Mouse (Mus musculus): ENCODE measurements around the gene Sncb. TPM values are rescaled to one million over a fixed set of nuclear protein-coding genes. Genes with fewer than 3 reads are reported as not detected.

The Sncb gene
- polyA plus RNA-seq, 1 experiment = 73.6 TPM

- TF ChIP-seq POLR2A (IDR thresholded peaks at IDR 0.05; ENCODE audit: borderline replicate concordance, extremely low read depth, insufficient read depth, insufficient read length, poor library complexity, severe bottlenecking) (no peak), CTCF (IDR thresholded peaks at IDR 0.05; ENCODE audit: borderline replicate concordance, extremely low read depth, insufficient read depth, insufficient read length) (no peak)
- peak; percentile 54 for DNase-seq (ENCODE audit: low read depth)
These were observed 11.1 kb downstream of the Sncb start for GRCm38 (mm10) chr13:54755201-54755830.

GRCm38 (mm10) chr13:54754169-54755080 is 12.0 kb downstream of the Sncb start:
- DNase-seq (ENCODE audit: low read depth) = peak; percentile 45
- no peak for TF ChIP-seq POLR2A (IDR thresholded peaks at IDR 0.05; ENCODE audit: borderline replicate concordance, extremely low read depth, insufficient read depth, insufficient read length, poor library complexity, severe bottlenecking)
- TF ChIP-seq CTCF (IDR thresholded peaks at IDR 0.05; ENCODE audit: borderline replicate concordance, extremely low read depth, insufficient read depth, insufficient read length) = no peak

- TF ChIP-seq POLR2A (IDR thresholded peaks at IDR 0.05; ENCODE audit: borderline replicate concordance, extremely low read depth, insufficient read depth, insufficient read length, poor library complexity, severe bottlenecking) (no peak), CTCF (IDR thresholded peaks at IDR 0.05; ENCODE audit: borderline replicate concordance, extremely low read depth, insufficient read depth, insufficient read length) (no peak)
- no peak for DNase-seq (ENCODE audit: low read depth)
These were observed 12.7 kb downstream of the Sncb start for GRCm38 (mm10) chr13:54753733-54754132.

- TF ChIP-seq POLR2A (IDR thresholded peaks at IDR 0.05; ENCODE audit: borderline replicate concordance, extremely low read depth, insufficient read depth, insufficient read length, poor library complexity, severe bottlenecking) (no peak), CTCF (IDR thresholded peaks at IDR 0.05; ENCODE audit: borderline replicate concordance, extremely low read depth, insufficient read depth, insufficient read length) (no peak)
- peak; percentile 49 for DNase-seq (ENCODE audit: low read depth)
These were observed 13.7 kb downstream of the Sncb start for GRCm38 (mm10) chr13:54752656-54753055.

- no peak for DNase-seq (ENCODE audit: low read depth)
- TF ChIP-seq CTCF (IDR thresholded peaks at IDR 0.05; ENCODE audit: borderline replicate concordance, extremely low read depth, insufficient read depth, insufficient read length) (no peak), POLR2A (IDR thresholded peaks at IDR 0.05; ENCODE audit: borderline replicate concordance, extremely low read depth, insufficient read depth, insufficient read length, poor library complexity, severe bottlenecking) (no peak)
These were observed 15.7 kb downstream of the Sncb start for GRCm38 (mm10) chr13:54750699-54751098.

- TF ChIP-seq POLR2A (IDR thresholded peaks at IDR 0.05; ENCODE audit: borderline replicate concordance, extremely low read depth, insufficient read depth, insufficient read length, poor library complexity, severe bottlenecking) (peak; percentile 32; the same call in 1 of the 2 replicates), CTCF (IDR thresholded peaks at IDR 0.05; ENCODE audit: borderline replicate concordance, extremely low read depth, insufficient read depth, insufficient read length) (no peak)
- no peak for DNase-seq (ENCODE audit: low read depth)
These were observed 16.5 kb downstream of the Sncb start, which contains the start of gene Gprin1 for GRCm38 (mm10) chr13:54749864-54750411. Gprin1 (minus strand) TSS chr13:54749874.

GRCm38 (mm10) chr13:54749061-54749863 is 17.1 kb downstream of the Sncb start:
- peak; percentile 90 for DNase-seq (ENCODE audit: low read depth)
- TF ChIP-seq POLR2A (IDR thresholded peaks at IDR 0.05; ENCODE audit: borderline replicate concordance, extremely low read depth, insufficient read depth, insufficient read length, poor library complexity, severe bottlenecking) (peak; percentile 86; the same call in 1 of the 2 replicates), CTCF (IDR thresholded peaks at IDR 0.05; ENCODE audit: borderline replicate concordance, extremely low read depth, insufficient read depth, insufficient read length) (no peak)

GRCm38 (mm10) chr13:54748721-54749060 is 17.7 kb downstream of the Sncb start:
- TF ChIP-seq POLR2A (IDR thresholded peaks at IDR 0.05; ENCODE audit: borderline replicate concordance, extremely low read depth, insufficient read depth, insufficient read length, poor library complexity, severe bottlenecking) = no peak
- TF ChIP-seq CTCF (IDR thresholded peaks at IDR 0.05; ENCODE audit: borderline replicate concordance, extremely low read depth, insufficient read depth, insufficient read length) = no peak
- peak; percentile 42 for DNase-seq (ENCODE audit: low read depth)

GRCm38 (mm10) chr13:54748190-54748589 is 18.2 kb downstream of the Sncb start:
- no peak for DNase-seq (ENCODE audit: low read depth)

GRCm38 (mm10) chr13:54746896-54747295 is 19.5 kb downstream of the Sncb start:
- DNase-seq (ENCODE audit: low read depth) = no peak

More at GRCm38 (mm10) chr13:54748190-54748589, 18.2 kb downstream of the Sncb start:
- TF ChIP-seq POLR2A (IDR thresholded peaks at IDR 0.05; ENCODE audit: borderline replicate concordance, extremely low read depth, insufficient read depth, insufficient read length, poor library complexity, severe bottlenecking) (no peak), CTCF (IDR thresholded peaks at IDR 0.05; ENCODE audit: borderline replicate concordance, extremely low read depth, insufficient read depth, insufficient read length) (no peak)

More at GRCm38 (mm10) chr13:54746896-54747295, 19.5 kb downstream of the Sncb start:
- TF ChIP-seq POLR2A (IDR thresholded peaks at IDR 0.05; ENCODE audit: borderline replicate concordance, extremely low read depth, insufficient read depth, insufficient read length, poor library complexity, severe bottlenecking) = no peak
- TF ChIP-seq CTCF (IDR thresholded peaks at IDR 0.05; ENCODE audit: borderline replicate concordance, extremely low read depth, insufficient read depth, insufficient read length) = no peak
